Mouse (Mus musculus) bone marrow macrophage, adult 2 months (primary cell): ENCODE results near the gene Ccdc88c. TPM values are rescaled to one million over a fixed set of nuclear protein-coding genes. Genes with fewer than 3 reads are reported as not detected.

ENCODE experiments used
- H3K27ac ChIP-seq: 2 replicates; pipeline ENCODE4 v1.5.1; 2012; ENCODE audit warnings: low read depth, low read length; ENCODE audit not compliant: insufficient read depth
- H3K4me1 ChIP-seq: 2 replicates; pipeline ENCODE4 v1.6.1; 2012; ENCODE audit warnings: low read length; ENCODE audit not compliant: control insufficient read depth, insufficient read depth
- H3K4me3 ChIP-seq: 2 replicates; pipeline ENCODE4 v1.5.1; 2012; ENCODE audit warnings: mild to moderate bottlenecking, low read length, moderate library complexity; ENCODE audit not compliant: insufficient read depth
- CTCF ChIP-seq: IDR thresholded peaks from 2 replicates; pipeline ENCODE4 v1.5.1; 2012; ENCODE audit warnings: low read depth, mild to moderate bottlenecking, low read length, moderate library complexity
- POLR2A ChIP-seq: IDR thresholded peaks from 2 replicates; pipeline ENCODE4 v1.6.1; 2012; ENCODE audit warnings: mild to moderate bottlenecking, low read depth, low read length, borderline replicate concordance
- polyA plus RNA-seq: library from polyadenylated mRNA; stranded (reverse); fragments of >200 nt; gene quantifications from 2 replicates; pipeline ENCODE4 v1.2.4, GENCODE M21; 2012; ENCODE audit not compliant: missing spikeins, insufficient read depth, insufficient read length

Gene Ccdc88c
- polyA plus RNA-seq, 1 experiment, result 0.76 TPM

DNA sequence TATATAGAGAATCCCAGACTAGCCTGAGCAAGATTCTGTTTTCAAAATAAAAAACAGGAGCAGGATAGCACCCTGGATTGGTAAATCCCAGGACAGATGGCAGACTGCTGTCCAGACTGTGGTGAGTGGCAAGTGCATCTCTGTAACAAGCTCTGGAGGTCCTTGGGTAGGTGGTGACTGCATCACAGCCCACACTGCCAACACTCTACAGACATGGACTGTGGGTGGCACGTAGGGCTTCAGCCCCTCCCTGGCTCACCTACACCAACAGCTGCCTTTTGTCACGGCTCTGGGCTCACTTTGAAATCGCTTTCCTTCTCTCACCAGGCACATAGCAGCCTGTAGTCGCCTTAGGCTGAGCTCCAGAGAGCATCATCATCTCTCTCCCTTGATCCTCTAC lies 85.7 kb downstream of the Ccdc88c start:
- H3K4me3 ChIP-seq, result no peak overlapping the region
- no peaks in the 10 kb centered on the region for H3K4me1 ChIP-seq
- no peak overlapping the region for H3K27ac ChIP-seq
- TF ChIP-seq CTCF, result no peak
- TF ChIP-seq POLR2A, result no peak

DNA sequence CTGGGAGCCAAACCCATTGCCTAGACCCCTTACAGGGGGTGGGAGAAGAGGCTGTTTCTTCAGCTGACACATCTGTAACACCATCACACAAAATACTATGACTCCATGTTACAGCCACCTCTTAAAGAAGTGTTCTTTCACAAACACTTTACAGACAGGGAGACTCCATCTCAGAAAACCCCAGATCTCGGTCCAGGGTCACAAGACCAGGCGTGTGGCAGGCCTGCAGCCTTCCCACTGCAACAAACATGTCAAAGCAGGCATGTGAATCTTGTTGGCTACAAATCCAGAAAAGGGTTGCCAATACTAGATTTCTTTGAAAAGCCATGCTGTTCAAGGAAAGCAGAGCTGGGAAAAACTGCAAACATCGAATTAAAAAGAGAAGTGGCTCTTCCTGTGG lies 87.5 kb downstream of the Ccdc88c start:
- TF ChIP-seq CTCF, result no peak
- no peak for TF ChIP-seq POLR2A
- Histone ChIP-seq H3K4me1 (peaks cover 2% of the 10 kb centered on the region), H3K27ac (no peak overlapping the region), H3K4me3 (no peak overlapping the region)

DNA sequence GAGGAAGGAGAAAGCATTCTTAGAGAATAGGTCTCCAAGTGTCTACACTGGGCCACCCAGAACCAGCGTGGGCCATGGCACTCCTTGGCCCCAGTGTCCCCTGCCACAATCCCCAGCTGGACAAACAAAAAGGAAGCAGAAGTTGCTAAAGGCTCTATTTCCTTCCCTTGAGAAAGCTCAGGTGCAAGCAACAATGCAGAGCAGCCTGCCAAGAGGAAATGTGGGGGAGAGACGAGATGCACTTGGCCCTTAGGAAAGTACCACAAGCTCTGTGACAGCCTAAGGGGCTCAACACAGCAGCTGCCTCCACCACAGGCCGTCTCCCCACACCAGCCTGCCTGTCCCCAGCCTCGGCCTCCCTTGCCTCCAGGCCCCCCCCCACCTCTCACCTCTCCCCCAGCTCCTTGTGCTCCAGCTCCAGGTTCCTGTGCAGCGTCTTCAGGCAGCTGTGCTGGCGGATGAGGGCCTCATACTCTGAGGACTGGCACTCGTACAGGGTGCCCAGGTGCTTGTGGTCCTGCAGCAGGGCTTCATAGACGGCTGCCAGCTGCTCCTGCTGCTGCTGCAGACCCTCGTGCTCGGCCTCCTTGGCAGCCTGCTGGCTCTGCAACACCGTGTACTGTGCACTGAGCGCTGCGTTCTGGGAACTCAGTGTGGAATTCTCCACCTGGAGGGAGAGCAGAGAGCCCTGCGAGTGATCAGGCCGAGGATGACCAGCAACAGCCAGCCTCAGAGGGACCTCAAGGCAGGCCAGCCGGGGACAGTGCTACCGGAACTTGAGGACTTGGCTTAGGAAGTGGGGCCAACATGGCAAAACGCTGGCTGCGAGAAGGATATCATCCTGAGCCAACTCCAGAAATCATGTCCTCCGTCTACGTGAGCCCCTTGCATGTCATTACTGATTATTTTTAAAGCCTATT lies 91.2 kb downstream of the Ccdc88c start:
- Histone ChIP-seq H3K4me1 (peaks cover 2% of the 10 kb centered on the region), H3K27ac (no peak overlapping the region), H3K4me3 (no peak overlapping the region)
- TF ChIP-seq POLR2A (no peak), CTCF (no peak)

DNA sequence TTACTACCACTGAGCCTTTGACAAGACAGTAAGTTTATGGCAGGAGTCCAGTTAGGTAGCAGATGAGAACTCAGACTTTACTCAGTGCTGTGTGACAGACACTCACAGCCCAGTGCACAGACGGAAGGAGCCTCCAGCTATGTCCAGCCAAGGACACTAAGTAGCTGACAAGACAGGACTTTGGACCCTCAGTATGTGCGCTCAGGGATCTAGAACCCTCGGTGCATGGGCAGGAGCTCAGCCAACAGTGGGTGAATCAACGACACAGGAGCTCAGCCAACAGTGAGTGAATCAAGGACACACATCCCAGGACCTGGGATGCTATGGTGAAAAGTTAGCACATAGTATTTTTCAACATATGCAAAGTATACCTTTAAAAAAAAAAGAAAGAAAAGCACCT lies 92.1 kb downstream of the Ccdc88c start:
- Histone ChIP-seq H3K4me3 (no peak overlapping the region), H3K4me1 (peaks cover 2% of the 10 kb centered on the region), H3K27ac (no peak overlapping the region)
- no peak for TF ChIP-seq CTCF
- no peak for TF ChIP-seq POLR2A

DNA sequence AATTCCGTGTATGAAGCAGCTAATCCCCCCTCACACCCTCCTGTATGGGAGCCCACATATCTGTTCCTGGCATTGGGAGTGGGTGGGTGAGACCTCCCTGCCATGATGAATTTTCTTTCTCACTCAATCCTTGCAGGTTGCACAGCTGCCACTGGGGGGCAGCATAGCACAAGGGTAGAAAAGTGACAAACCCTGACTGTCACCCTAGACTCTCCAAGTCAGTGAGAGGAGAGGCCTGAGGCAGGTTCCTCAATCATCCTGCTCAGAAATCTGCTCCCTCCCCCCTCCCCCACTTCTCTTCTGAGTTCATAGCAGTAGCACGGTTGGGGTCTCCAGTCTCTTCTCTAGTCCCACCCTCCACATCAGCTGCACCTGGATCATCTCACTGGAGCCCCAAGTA lies 92.7 kb downstream of the Ccdc88c start:
- Histone ChIP-seq H3K4me3 (no peak overlapping the region), H3K27ac (no peak overlapping the region), H3K4me1 (peaks cover 2% of the 10 kb centered on the region)
- TF ChIP-seq CTCF (peak; percentile 80), POLR2A (no peak)

DNA sequence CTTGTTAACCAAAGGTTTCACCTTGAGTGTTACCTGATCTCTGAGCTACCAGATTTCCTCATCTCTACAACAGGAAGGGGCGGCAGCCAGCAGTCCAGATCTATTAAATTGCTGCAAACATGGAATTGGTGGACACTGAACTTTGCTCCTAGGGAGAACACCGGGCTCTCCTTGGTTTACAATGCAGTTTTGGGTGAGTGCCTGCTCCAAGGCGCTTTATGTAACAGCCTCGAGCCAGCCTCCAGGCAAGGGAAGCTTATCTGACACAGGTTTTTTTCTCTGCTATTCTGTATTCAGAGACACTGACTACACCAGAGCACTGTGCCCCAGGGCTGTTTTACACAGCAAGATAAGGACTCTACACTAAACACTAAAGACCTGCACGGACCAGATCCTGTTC lies 94.1 kb downstream of the Ccdc88c start:
- H3K27ac ChIP-seq, result no peak overlapping the region
- H3K4me3 ChIP-seq, result no peak overlapping the region
- peaks cover 2% of the 10 kb centered on the region for H3K4me1 ChIP-seq
- TF ChIP-seq POLR2A (no peak), CTCF (no peak)

DNA sequence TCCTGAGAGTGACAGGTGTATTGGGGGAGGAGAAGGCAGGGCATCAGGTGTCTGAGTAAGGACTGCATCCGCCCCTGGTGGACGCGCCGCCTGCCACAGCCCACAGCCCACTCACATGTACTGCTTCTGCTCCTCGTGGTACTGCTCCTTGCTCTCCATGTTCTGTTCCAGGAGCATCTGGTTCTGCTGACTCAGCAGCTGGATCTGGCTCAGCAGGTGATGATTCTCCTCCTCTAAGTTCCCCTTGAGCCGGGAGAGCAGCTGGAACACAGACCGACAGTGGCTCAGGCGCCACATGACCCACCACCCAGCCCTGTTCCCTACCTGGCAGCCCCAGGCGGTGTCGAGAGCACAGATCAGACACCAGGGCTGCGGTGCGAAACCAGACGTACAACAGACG lies 97.2 kb downstream of the Ccdc88c start:
- TF ChIP-seq POLR2A (no peak), CTCF (no peak)
- H3K27ac ChIP-seq, result no peak overlapping the region
- no peak overlapping the region for H3K4me3 ChIP-seq
- no peaks in the 10 kb centered on the region for H3K4me1 ChIP-seq

DNA sequence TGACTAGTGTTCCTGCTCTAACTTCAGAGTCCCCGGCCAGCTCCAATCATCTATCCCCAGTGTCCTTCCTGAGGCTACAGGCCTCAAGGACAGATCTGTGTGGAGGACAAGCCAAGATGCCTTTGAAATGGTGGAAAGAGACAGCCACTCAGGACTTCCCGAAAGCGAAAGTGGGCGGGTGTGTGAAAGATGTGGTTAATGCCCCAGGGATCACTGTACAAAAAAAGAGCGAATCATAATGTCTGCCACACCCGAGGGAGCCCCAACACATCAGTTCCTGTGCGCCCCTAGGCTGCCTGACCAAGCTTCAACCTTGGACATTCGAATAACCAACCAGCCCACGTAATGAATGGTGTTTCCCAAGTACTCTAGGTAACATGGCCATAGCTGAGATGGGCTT lies 100.6 kb downstream of the Ccdc88c start:
- Histone ChIP-seq H3K4me1 (peaks cover 17% of the 10 kb centered on the region), H3K4me3 (no peak overlapping the region), H3K27ac (no peak overlapping the region)
- no peak for TF ChIP-seq CTCF

DNA sequence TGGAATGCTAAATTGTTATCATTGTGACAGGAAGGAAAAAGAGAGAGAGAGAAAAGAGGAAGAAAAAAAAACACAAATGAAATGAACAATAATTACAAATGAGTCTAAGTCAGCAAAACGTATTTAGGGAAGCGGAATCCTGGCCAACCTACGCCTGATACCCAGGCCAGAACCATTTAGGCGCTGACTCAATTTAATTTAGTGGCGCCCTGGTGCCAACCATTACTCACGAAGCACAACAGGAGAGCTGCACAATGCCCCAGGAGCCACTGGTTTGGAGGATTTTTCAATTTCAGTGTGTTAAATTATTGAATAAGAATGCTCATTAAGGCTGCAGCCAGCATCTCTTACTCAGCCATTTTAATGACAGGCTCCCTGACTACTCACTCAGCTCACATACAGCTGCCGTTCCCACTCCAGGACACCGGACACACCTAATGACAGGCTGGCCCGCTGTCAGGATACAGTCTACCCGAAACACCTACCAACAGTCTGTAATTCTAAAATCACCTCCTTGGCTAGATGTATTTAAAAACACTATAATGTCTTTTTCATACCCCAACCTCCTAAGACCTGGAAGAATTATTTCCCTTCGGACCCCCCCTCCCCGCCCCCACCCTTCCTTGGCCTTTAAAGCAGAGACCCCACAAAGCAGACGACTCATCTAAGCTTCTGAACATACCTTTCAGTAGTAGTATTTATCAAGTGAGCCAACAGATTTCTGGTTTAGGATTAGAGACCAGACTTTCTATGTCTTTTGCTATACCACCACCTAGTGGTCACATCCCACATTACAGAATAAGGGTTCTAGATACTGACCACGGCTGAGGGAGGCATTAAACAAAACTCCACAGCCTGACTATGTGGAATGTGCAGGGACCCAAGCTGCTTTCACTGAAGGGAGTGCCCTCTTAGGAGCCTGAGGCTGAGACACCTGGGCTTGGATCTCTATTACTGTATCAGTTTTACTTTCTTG lies 102.9 kb downstream of the Ccdc88c start:
- no peak for TF ChIP-seq CTCF
- TF ChIP-seq POLR2A, result no peak
- H3K27ac ChIP-seq, result peak overlapping the region; percentile 81
- peaks cover 20% of the 10 kb centered on the region for H3K4me1 ChIP-seq
- H3K4me3 ChIP-seq, result no peak overlapping the region

DNA sequence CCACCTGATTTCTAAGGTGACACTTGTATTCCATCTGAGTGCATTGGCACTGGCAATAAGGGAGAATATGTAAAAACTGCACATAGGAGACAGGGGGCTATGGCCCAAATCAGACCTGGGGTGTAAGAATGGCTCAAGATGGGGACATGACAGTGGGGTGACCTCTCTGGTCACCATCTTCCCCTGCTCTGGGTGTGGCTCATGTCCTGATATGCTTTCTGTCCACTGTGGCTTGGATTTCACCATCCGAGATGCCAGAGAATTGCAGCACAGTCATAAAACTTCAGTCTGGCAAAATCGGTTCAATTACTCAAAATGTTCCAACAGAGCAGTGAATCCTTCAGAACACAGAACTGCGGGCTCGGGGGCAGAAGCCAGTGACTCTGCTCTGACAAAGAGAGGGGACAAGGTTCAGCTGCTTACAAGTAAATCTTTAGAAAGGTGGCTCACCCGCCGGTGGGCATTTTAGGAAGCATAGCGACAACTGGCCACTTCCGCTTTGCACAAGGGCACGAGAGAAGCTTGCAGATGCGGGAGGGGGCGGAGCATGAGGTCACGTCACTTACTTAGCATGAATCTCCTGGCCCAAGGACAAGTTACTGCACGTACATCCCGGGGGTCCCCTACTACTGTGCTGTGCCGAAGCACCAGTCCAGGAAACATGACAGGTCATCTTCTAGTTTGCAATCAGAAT lies 104.1 kb downstream of the Ccdc88c start:
- peak overlapping the region; percentile 24 for H3K4me3 ChIP-seq
- H3K4me1 ChIP-seq, result peaks cover 20% of the 10 kb centered on the region
- no peak for TF ChIP-seq POLR2A
- peak overlapping the region; percentile 81 for H3K27ac ChIP-seq
